Mouse (Mus musculus) megakaryocyte, embryonic 14.5 days (primary cell): ENCODE data around the gene Fcgr4. TPM values are rescaled to one million over a fixed set of nuclear protein-coding genes. Genes with fewer than 3 reads are reported as not detected.

ENCODE experiments used
- H3K27me3 ChIP-seq: replicated peaks from 2 replicates; pipeline ENCODE3; 2012; ENCODE audit warnings: inconsistent platforms
- H3K36me3 ChIP-seq: replicated peaks from 2 replicates; pipeline ENCODE3; 2012; ENCODE audit warnings: low read length, inconsistent platforms, mixed read lengths
- H3K4me1 ChIP-seq: 2 replicates; pipeline ENCODE4 v1.6.1; 2012; ENCODE audit warnings: inconsistent platforms
- H3K4me3 ChIP-seq: replicated peaks from 2 replicates; pipeline ENCODE3; 2012; ENCODE audit warnings: moderate library complexity, mild to moderate bottlenecking, inconsistent platforms
- H3K9me3 ChIP-seq: 2 replicates; pipeline ENCODE4 v1.6.1; 2012; ENCODE audit warnings: inconsistent platforms
- FLI1 ChIP-seq: IDR thresholded peaks from 2 replicates; pipeline ENCODE4 v1.6.1; 2012; ENCODE audit warnings: low read length, inconsistent platforms, mixed read lengths
- GATA1 ChIP-seq: IDR thresholded peaks from 3 replicates; pipeline ENCODE4 v1.6.1; 2012; ENCODE audit warnings: mixed read lengths, low read length, inconsistent platforms, borderline replicate concordance
- polyA plus RNA-seq: library from polyadenylated mRNA; stranded (reverse); fragments of >175 nt; gene quantifications from 2 replicates; pipeline ENCODE4 v1.2.3, GENCODE M21; 2012; ENCODE audit warnings: low replicate concordance; ENCODE audit not compliant: insufficient read depth

Gene Fcgr4
- polyA plus RNA-seq, 1 experiment: 0.07 TPM

- H3K4me3 ChIP-seq: no peak overlapping the region
- H3K4me1 ChIP-seq: peaks cover 12% of the 10 kb centered on the region
Measured at GRCm38 (mm10) chr1:171005586-171005985, 13.1 kb upstream of the Fcgr4 start.

GRCm38 (mm10) chr1:171006335-171006734 lies 12.4 kb upstream of the Fcgr4 start:
- TF ChIP-seq GATA1: no peak
- TF ChIP-seq FLI1: no peak
- H3K9me3 ChIP-seq: peaks cover 5% of the 10 kb centered on the region
- H3K27me3 ChIP-seq: peaks cover 1% of the 10 kb centered on the region
- H3K4me1 ChIP-seq: peaks cover 12% of the 10 kb centered on the region
- peak overlapping the region; percentile 23 for H3K4me3 ChIP-seq
- H3K36me3 ChIP-seq: no peaks in the 10 kb centered on the region

More at GRCm38 (mm10) chr1:171005586-171005985, 13.1 kb upstream of the Fcgr4 start:
- Histone ChIP-seq H3K36me3 (no peaks in the 10 kb centered on the region), H3K27me3 (peaks cover 1% of the 10 kb centered on the region), H3K9me3 (peaks cover 5% of the 10 kb centered on the region)
- no peak for TF ChIP-seq FLI1
- TF ChIP-seq GATA1: no peak

- Histone ChIP-seq H3K27me3 (peaks cover 1% of the 10 kb centered on the region), H3K9me3 (peaks cover 5% of the 10 kb centered on the region), H3K4me3 (peak overlapping the region; percentile 53), H3K4me1 (peaks cover 12% of the 10 kb centered on the region), H3K36me3 (no peaks in the 10 kb centered on the region)
- TF ChIP-seq GATA1 (no peak), FLI1 (no peak)
Measured at GRCm38 (mm10) chr1:171006905-171007304, 11.8 kb upstream of the Fcgr4 start.

- peaks cover 4% of the 10 kb centered on the region for H3K4me1 ChIP-seq
- no peak overlapping the region for H3K4me3 ChIP-seq
- TF ChIP-seq FLI1: no peak
- TF ChIP-seq GATA1: no peak
- H3K27me3 ChIP-seq: peaks cover 1% of the 10 kb centered on the region
- no peaks in the 10 kb centered on the region for H3K36me3 ChIP-seq
- H3K9me3 ChIP-seq: peaks cover 17% of the 10 kb centered on the region
Measured at GRCm38 (mm10) chr1:171011733-171012132, 7.0 kb upstream of the Fcgr4 start.

- Histone ChIP-seq H3K4me1 (peaks cover 39% of the 10 kb centered on the region), H3K4me3 (peak overlapping the region; percentile 44), H3K27me3 (peaks cover 15% of the 10 kb centered on the region), H3K9me3 (peaks cover 12% of the 10 kb centered on the region), H3K36me3 (no peaks in the 10 kb centered on the region)
- TF ChIP-seq FLI1: no peak
- no peak for TF ChIP-seq GATA1
Measured at GRCm38 (mm10) chr1:171016676-171017356, 1.9 kb upstream of the Fcgr4 start.

GRCm38 (mm10) chr1:171017468-171018158 lies 1.1 kb upstream of the Fcgr4 start:
- peaks cover 12% of the 10 kb centered on the region for H3K9me3 ChIP-seq
- no peak for TF ChIP-seq FLI1
- H3K4me3 ChIP-seq: peak overlapping the region; percentile 44
- peaks cover 39% of the 10 kb centered on the region for H3K4me1 ChIP-seq
- peaks cover 15% of the 10 kb centered on the region for H3K27me3 ChIP-seq
- no peaks in the 10 kb centered on the region for H3K36me3 ChIP-seq

GRCm38 (mm10) chr1:171019311-171019950 lies 711 bp downstream of the Fcgr4 start:
- Histone ChIP-seq H3K27me3 (peaks cover 17% of the 10 kb centered on the region), H3K36me3 (no peaks in the 10 kb centered on the region), H3K4me1 (peaks cover 44% of the 10 kb centered on the region), H3K9me3 (peaks cover 12% of the 10 kb centered on the region), H3K4me3 (peak overlapping the region; percentile 4)
- TF ChIP-seq FLI1 (no peak), GATA1 (no peak)

GRCm38 (mm10) chr1:171031752-171032151 lies 13.0 kb downstream of the Fcgr4 start:
- Histone ChIP-seq H3K4me3 (no peak overlapping the region), H3K4me1 (peaks cover 36% of the 10 kb centered on the region), H3K27me3 (peaks cover 52% of the 10 kb centered on the region), H3K9me3 (peaks cover 16% of the 10 kb centered on the region), H3K36me3 (no peaks in the 10 kb centered on the region)
- TF ChIP-seq GATA1: no peak
- TF ChIP-seq FLI1: no peak

GRCm38 (mm10) chr1:171032691-171033090 lies 14.0 kb downstream of the Fcgr4 start:
- TF ChIP-seq GATA1 (no peak), FLI1 (no peak)
- Histone ChIP-seq H3K4me3 (peak overlapping the region; percentile 14), H3K9me3 (peaks cover 8% of the 10 kb centered on the region), H3K4me1 (peaks cover 36% of the 10 kb centered on the region), H3K36me3 (no peaks in the 10 kb centered on the region), H3K27me3 (peaks cover 50% of the 10 kb centered on the region)

- Histone ChIP-seq H3K9me3 (peaks cover 8% of the 10 kb centered on the region), H3K4me1 (peaks cover 36% of the 10 kb centered on the region), H3K27me3 (peaks cover 50% of the 10 kb centered on the region), H3K4me3 (peak overlapping the region; percentile 88), H3K36me3 (no peaks in the 10 kb centered on the region)
- TF ChIP-seq FLI1: no peak
- TF ChIP-seq GATA1: no peak
Measured at GRCm38 (mm10) chr1:171033196-171033595, 14.5 kb downstream of the Fcgr4 start.
